Mouse (Mus musculus): ENCODE measurements around the gene Mipep. TPM values are rescaled to one million over a fixed set of nuclear protein-coding genes. Genes with fewer than 3 reads are reported as not detected.

The Mipep gene
- polyA plus RNA-seq, 1 experiment: 10.3 TPM

- H3K4me1 ChIP-seq (replicated peaks; ENCODE audit: control insufficient read depth, insufficient read depth, low read length): no peaks in the 10 kb centered on the region
- TF ChIP-seq CTCF (IDR thresholded peaks at IDR 0.05; ENCODE audit: borderline replicate concordance, control insufficient read depth, extremely low read depth, insufficient read depth, low read length, poor library complexity): no peak
- no peak overlapping the region for H3K27ac ChIP-seq (ENCODE audit: control insufficient read depth, insufficient read depth, low read length)
- no peaks in the 10 kb centered on the region for H3K27me3 ChIP-seq (ENCODE audit: control insufficient read depth, insufficient read depth, low read length)
- H3K36me3 ChIP-seq (ENCODE audit: control insufficient read depth, insufficient read depth, low read length): no peaks in the 10 kb centered on the region
- WGBS: 94% methylated on average over 4 of the region's 4 CpGs
- H3K4me3 ChIP-seq (ENCODE audit: control insufficient read depth, insufficient read depth, low read length): no peak overlapping the region
- DNase-seq: no peak
Measured at GRCm38 (mm10) chr14:60796600-60797322, 12.4 kb downstream of the Mipep start.

GRCm38 (mm10) chr14:60797596-60797995, 13.2 kb downstream of the Mipep start:
- TF ChIP-seq POLR2A (IDR thresholded peaks at IDR 0.05; ENCODE audit: control insufficient read depth, extremely low read depth, insufficient read depth, low read length, poor library complexity) (no peak), CTCF (IDR thresholded peaks at IDR 0.05; ENCODE audit: borderline replicate concordance, control insufficient read depth, extremely low read depth, insufficient read depth, low read length, poor library complexity) (no peak)
- H3K27me3 ChIP-seq (ENCODE audit: control insufficient read depth, insufficient read depth, low read length): no peaks in the 10 kb centered on the region
- H3K36me3 ChIP-seq (ENCODE audit: control insufficient read depth, insufficient read depth, low read length): no peaks in the 10 kb centered on the region
- no peak overlapping the region for H3K27ac ChIP-seq (ENCODE audit: control insufficient read depth, insufficient read depth, low read length)
- DNase-seq: no peak
- no peaks in the 10 kb centered on the region for H3K4me1 ChIP-seq (replicated peaks; ENCODE audit: control insufficient read depth, insufficient read depth, low read length)
- 96% methylated on average over 5 of the region's 5 CpGs for WGBS
- H3K4me3 ChIP-seq (ENCODE audit: control insufficient read depth, insufficient read depth, low read length): no peak overlapping the region

- H3K4me3 ChIP-seq (ENCODE audit: control insufficient read depth, insufficient read depth, low read length): no peak overlapping the region
- TF ChIP-seq CTCF (IDR thresholded peaks at IDR 0.05; ENCODE audit: borderline replicate concordance, control insufficient read depth, extremely low read depth, insufficient read depth, low read length, poor library complexity) (no peak), POLR2A (IDR thresholded peaks at IDR 0.05; ENCODE audit: control insufficient read depth, extremely low read depth, insufficient read depth, low read length, poor library complexity) (no peak)
- H3K36me3 ChIP-seq (ENCODE audit: control insufficient read depth, insufficient read depth, low read length): no peaks in the 10 kb centered on the region
- H3K27ac ChIP-seq (ENCODE audit: control insufficient read depth, insufficient read depth, low read length): no peak overlapping the region
- no peak for DNase-seq
- H3K27me3 ChIP-seq (ENCODE audit: control insufficient read depth, insufficient read depth, low read length): no peaks in the 10 kb centered on the region
- no peaks in the 10 kb centered on the region for H3K4me1 ChIP-seq (replicated peaks; ENCODE audit: control insufficient read depth, insufficient read depth, low read length)
- WGBS: 95% methylated on average over 4 of the region's 4 CpGs
Measured at GRCm38 (mm10) chr14:60798721-60799120, 14.3 kb downstream of the Mipep start.

- H3K36me3 ChIP-seq (ENCODE audit: control insufficient read depth, insufficient read depth, low read length): no peaks in the 10 kb centered on the region
- no peak for TF ChIP-seq CTCF (IDR thresholded peaks at IDR 0.05; ENCODE audit: borderline replicate concordance, control insufficient read depth, extremely low read depth, insufficient read depth, low read length, poor library complexity)
- H3K4me1 ChIP-seq (replicated peaks; ENCODE audit: control insufficient read depth, insufficient read depth, low read length): no peaks in the 10 kb centered on the region
- WGBS: 55% methylated on average over 9 of the region's 9 CpGs
- H3K27me3 ChIP-seq (ENCODE audit: control insufficient read depth, insufficient read depth, low read length): no peaks in the 10 kb centered on the region
- DNase-seq: peak; percentile 18
- no peak overlapping the region for H3K27ac ChIP-seq (ENCODE audit: control insufficient read depth, insufficient read depth, low read length)
- no peak overlapping the region for H3K4me3 ChIP-seq (ENCODE audit: control insufficient read depth, insufficient read depth, low read length)
Measured at GRCm38 (mm10) chr14:60799762-60800728, 15.7 kb downstream of the Mipep start.

GRCm38 (mm10) chr14:60802026-60802425, 17.7 kb downstream of the Mipep start:
- H3K36me3 ChIP-seq (ENCODE audit: control insufficient read depth, insufficient read depth, low read length): no peaks in the 10 kb centered on the region
- H3K4me1 ChIP-seq (replicated peaks; ENCODE audit: control insufficient read depth, insufficient read depth, low read length): no peaks in the 10 kb centered on the region
- WGBS: 98% methylated on average over 13 of the region's 13 CpGs
- no peak overlapping the region for H3K4me3 ChIP-seq (ENCODE audit: control insufficient read depth, insufficient read depth, low read length)
- no peak overlapping the region for H3K27ac ChIP-seq (ENCODE audit: control insufficient read depth, insufficient read depth, low read length)
- no peak for DNase-seq
- no peaks in the 10 kb centered on the region for H3K27me3 ChIP-seq (ENCODE audit: control insufficient read depth, insufficient read depth, low read length)
- TF ChIP-seq CTCF (IDR thresholded peaks at IDR 0.05; ENCODE audit: borderline replicate concordance, control insufficient read depth, extremely low read depth, insufficient read depth, low read length, poor library complexity) (no peak), POLR2A (IDR thresholded peaks at IDR 0.05; ENCODE audit: control insufficient read depth, extremely low read depth, insufficient read depth, low read length, poor library complexity) (no peak)

DNA sequence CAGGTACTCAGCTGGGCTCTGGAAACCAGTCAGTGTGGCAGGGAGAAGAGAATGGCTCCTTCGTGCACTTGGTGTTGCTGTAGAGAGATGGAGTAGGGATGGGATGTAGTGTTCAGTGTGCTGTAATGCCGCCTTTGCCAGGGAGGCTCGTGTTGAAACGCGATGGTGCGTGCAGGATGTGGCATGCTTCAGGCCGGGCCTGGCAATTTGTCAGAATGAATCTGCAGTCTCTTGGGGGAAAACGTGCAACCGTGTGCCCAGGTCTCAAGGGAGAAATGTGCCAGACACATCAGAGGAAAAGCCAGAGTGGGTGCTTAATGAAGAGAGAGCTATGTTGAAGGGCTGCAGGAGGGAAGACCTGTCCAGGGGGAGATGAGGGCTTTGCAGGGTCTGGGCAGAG, 20.6 kb downstream of the Mipep start:
- Histone ChIP-seq H3K4me1 (replicated peaks; ENCODE audit: control insufficient read depth, insufficient read depth, low read length) (no peaks in the 10 kb centered on the region), H3K36me3 (ENCODE audit: control insufficient read depth, insufficient read depth, low read length) (no peaks in the 10 kb centered on the region), H3K4me3 (ENCODE audit: control insufficient read depth, insufficient read depth, low read length) (no peak overlapping the region), H3K27me3 (ENCODE audit: control insufficient read depth, insufficient read depth, low read length) (no peaks in the 10 kb centered on the region), H3K27ac (ENCODE audit: control insufficient read depth, insufficient read depth, low read length) (no peak overlapping the region)
- no peak for TF ChIP-seq POLR2A (IDR thresholded peaks at IDR 0.05; ENCODE audit: control insufficient read depth, extremely low read depth, insufficient read depth, low read length, poor library complexity)
- TF ChIP-seq CTCF (IDR thresholded peaks at IDR 0.05; ENCODE audit: borderline replicate concordance, control insufficient read depth, extremely low read depth, insufficient read depth, low read length, poor library complexity): no peak
- DNase-seq: no peak
- 94% methylated on average over 9 of the region's 9 CpGs for WGBS
